10 mouse cellular contexts compared by ENCODE assay signal in genomic region chr9:72183336-72183735, GRCm38 (mm10).
A peak's percentile ranks its signal among the peaks of the same experiment; 100 is the strongest.
DNase-seq lines count a peak whose midpoint lies in the region.
"Had no signal": no experiment of that assay in that cellular context is flagged by ENCODE, and none has a peak within 500 bp of the region (broad histone marks: within the 10 kb centered on the region; RNA-seq: fewer than 3 reads in every experiment).

No protein-coding gene starts in this region.

- no peaks in the 10 kb centered on the region for H3K4me1 ChIP-seq in heart, embryonic 10.5 days
- H3K4me1 ChIP-seq: embryonic facial prominence, embryonic 10.5 days; heart, embryonic 15.5 days; hindbrain, embryonic 15.5 days had no signal

- no peaks in the 10 kb centered on the region for H3K27me3 ChIP-seq in heart, embryonic 10.5 days (ENCODE audit: insufficient read depth, poor library complexity, severe bottlenecking)
- H3K27me3 ChIP-seq: forebrain, embryonic 13.5 days; heart, embryonic 15.5 days; hindbrain, embryonic 15.5 days had no signal

- peak; percentile 44 for DNase-seq in adrenal gland, postnatal 14 days
- DNase-seq in adrenal gland, adult 18-20 months (ENCODE audit: low spot score in 2 of 2) = no peak
- peak; percentile 11 for DNase-seq in heart, embryonic 10.5 days (ENCODE audit: low spot score)
- no peak for DNase-seq in heart, postnatal 36 days
- DNase-seq in adrenal gland, postnatal 36 days = peak; percentile 3 to 31
- no peak for DNase-seq in left cerebral cortex, postnatal 14 days (ENCODE audit: low spot score in 2 of 2)

- 86% methylated on average over 10 of the region's 10 CpGs for WGBS in heart, embryonic 10.5 days

- H3K4me3 ChIP-seq in heart, embryonic 10.5 days = no peak overlapping the region
- H3K4me3 ChIP-seq: embryonic facial prominence, embryonic 10.5 days; forebrain, embryonic 13.5 days; heart, embryonic 15.5 days; hindbrain, embryonic 15.5 days had no signal

- no peaks in the 10 kb centered on the region for H3K36me3 ChIP-seq in heart, embryonic 10.5 days
- H3K36me3 ChIP-seq: embryonic facial prominence, embryonic 10.5 days; heart, embryonic 15.5 days; hindbrain, embryonic 15.5 days had no signal

- H3K27ac ChIP-seq in heart, embryonic 10.5 days = no peak overlapping the region
- H3K27ac ChIP-seq: embryonic facial prominence, embryonic 10.5 days; forebrain, embryonic 13.5 days; heart, embryonic 15.5 days; hindbrain, embryonic 15.5 days had no signal

- intact Hi-C loops in heart, postnatal 36 days (cut with DNase I) = no loop called here
- intact Hi-C loops in left cerebral cortex, postnatal 14 days (cut with DNase I) = loop anchor here (10.0 kb wide), 1 partner anchor 539 kb away; no protein-coding TSS in a partner anchor

- no peaks in the 10 kb centered on the region for H3K9me3 ChIP-seq in heart, embryonic 10.5 days
- H3K9me3 ChIP-seq: embryonic facial prominence, embryonic 10.5 days; forebrain, embryonic 13.5 days; heart, embryonic 15.5 days; hindbrain, embryonic 15.5 days had no signal

Comparison
In these comparisons a context has a peak if more than half of its experiments do, and no peak if none do; other contexts are left out.
1. DNase-seq: peak in adrenal gland, postnatal 14 days (single experiment), heart, embryonic 10.5 days (single experiment) and adrenal gland, postnatal 36 days (2 of 2); none in adrenal gland, adult 18-20 months (0 of 2), heart, postnatal 36 days (0 of 2) and left cerebral cortex, postnatal 14 days (0 of 2).